Mouse (Mus musculus): ENCODE measurements at regions not wholly inside any gene's neighbourhood (a gene's known extent, or its start where the extent isn't known, plus 50 kb on each side); places are given as distances from the start of the nearest gene placed in this dataset.
"Not testable (repeated sequence)": the region's sequence is repeated elsewhere in the genome, so short reads cannot be mapped to it uniquely, and the experiment has no call there.

- in situ Hi-C loops (cut with MboI, MseI): no loop called here
Measured at GRCm38 (mm10) chr16:55168433-55168832, 129.4 kb downstream of the Zpld1 start.

GRCm38 (mm10) chr16:55166181-55166848 is 131.5 kb downstream of the Zpld1 start:
- in situ Hi-C loops (cut with MboI, MseI): no loop called here

GRCm38 (mm10) chr16:55162926-55163325 is 134.9 kb downstream of the Zpld1 start:
- in situ Hi-C loops (cut with MboI, MseI): no loop called here

GRCm38 (mm10) chr16:55151726-55152125 is 146.1 kb downstream of the Zpld1 start:
- in situ Hi-C loops (cut with MboI, MseI): no loop called here

GRCm38 (mm10) chr16:55142431-55143173 is 155.2 kb downstream of the Zpld1 start:
- in situ Hi-C loops (cut with MboI, MseI): no loop called here

GRCm38 (mm10) chr16:55134961-55135360 is 162.8 kb downstream of the Zpld1 start:
- in situ Hi-C loops (cut with MboI, MseI): no loop called here

GRCm38 (mm10) chr16:55097651-55098050 is 200.1 kb downstream of the Zpld1 start:
- in situ Hi-C loops (cut with MboI, MseI): loop anchor here (10.0 kb wide), 1 partner anchor 1263 kb away; no protein-coding TSS in a partner anchor

- in situ Hi-C loops (cut with MboI, MseI): loop anchor here (10.0 kb wide), 1 partner anchor 1003 kb away; no protein-coding TSS in a partner anchor
Measured at GRCm38 (mm10) chr16:55087461-55087860, 210.3 kb downstream of the Zpld1 start.

- in situ Hi-C loops (cut with MboI, MseI): no loop called here
Measured at GRCm38 (mm10) chr16:55076172-55076571, 221.6 kb downstream of the Zpld1 start.

- in situ Hi-C loops (cut with MboI, MseI): no loop called here
Measured at GRCm38 (mm10) chr16:55039777-55040176, 258.0 kb downstream of the Zpld1 start.

- in situ Hi-C loops (cut with MboI, MseI): no loop called here
Measured at GRCm38 (mm10) chr16:55001661-55002289, 296.0 kb downstream of the Zpld1 start.

GRCm38 (mm10) chr16:54991595-54992240 is 306.1 kb downstream of the Zpld1 start:
- in situ Hi-C loops (cut with MboI, MseI): loop anchor here (25.0 kb wide), 1 partner anchor 871 kb away; no protein-coding TSS in a partner anchor

GRCm38 (mm10) chr16:54983759-54984218 is 314.0 kb downstream of the Zpld1 start:
- in situ Hi-C loops (cut with MboI, MseI): loop anchor here (25.0 kb wide), 1 partner anchor 879 kb away; no protein-coding TSS in a partner anchor

GRCm38 (mm10) chr16:54970356-54970755 is 327.4 kb downstream of the Zpld1 start:
- in situ Hi-C loops (cut with MboI, MseI): no loop called here

GRCm38 (mm10) chr16:54943808-54944315 is 353.9 kb downstream of the Zpld1 start:
- in situ Hi-C loops (cut with MboI, MseI): no loop called here

GRCm38 (mm10) chr16:54928259-54928658 is 369.5 kb downstream of the Zpld1 start:
- in situ Hi-C loops (cut with MboI, MseI): no loop called here

GRCm38 (mm10) chr16:54902911-54903310 is 394.9 kb downstream of the Zpld1 start:
- in situ Hi-C loops (cut with MboI, MseI): no loop called here

GRCm38 (mm10) chr16:54901461-54901860 is 396.3 kb downstream of the Zpld1 start:
- in situ Hi-C loops (cut with MboI, MseI): no loop called here

GRCm38 (mm10) chr16:54894661-54895060 is 403.1 kb downstream of the Zpld1 start:
- in situ Hi-C loops (cut with MboI, MseI): loop anchor here (10.0 kb wide), 1 partner anchor 390 kb away; no protein-coding TSS in a partner anchor

GRCm38 (mm10) chr16:54857369-54857768 is 440.4 kb downstream of the Zpld1 start:
- in situ Hi-C loops (cut with MboI, MseI): no loop called here

- in situ Hi-C loops (cut with MboI, MseI): not testable (repeated sequence)
Measured at GRCm38 (mm10) chr16:54842996-54843395, 454.8 kb downstream of the Zpld1 start.
